Mouse (Mus musculus): Measurements from ENCODE around the gene Tmx4. TPM values are rescaled to one million over a fixed set of nuclear protein-coding genes. Genes with fewer than 3 reads are reported as not detected.

Tmx4 gene
- polyA plus RNA-seq, 1 experiment from 2014 or later = 38.7 TPM

GRCm38 (mm10) chr2:134544321-134545065 is 99.5 kb downstream of the Tmx4 start:
- no peak overlapping the region for H3K9ac ChIP-seq (ENCODE audit: low read length)
- WGBS = 88% methylated on average over 8 of the region's 8 CpGs
- no peak overlapping the region for H3K27ac ChIP-seq (ENCODE audit: low read depth, low read length)
- ATAC-seq (ENCODE audit: insufficient read depth, low FRiP score, low TSS enrichment) (no peak), DNase-seq (ENCODE audit: low spot score) (no peak)
- H3K4me2 ChIP-seq (ENCODE audit: low read depth) = no peak overlapping the region
- H3K27me3 ChIP-seq (ENCODE audit: control insufficient read depth, insufficient read depth, low read length) = no peaks in the 10 kb centered on the region
- H3K4me3 ChIP-seq (ENCODE audit: low read depth, low read length) = no peak overlapping the region
- H3K36me3 ChIP-seq (ENCODE audit: control insufficient read depth, insufficient read depth, low read length) = no peaks in the 10 kb centered on the region
- no peaks in the 10 kb centered on the region for H3K9me3 ChIP-seq (ENCODE audit: control insufficient read depth, low read length)
- H3K4me1 ChIP-seq (ENCODE audit: control insufficient read depth, insufficient read depth, low read length) = no peaks in the 10 kb centered on the region

Other genes with a start within 250 kb of the Tmx4 start
- gene Hao1, start 89.8 kb downstream of the Tmx4 start, polyA plus RNA-seq (2014; fragmentation: Nextera tagmentation; extraction: Ambion mirVana) = not detected in 2 replicates
- gene Plcb1, start 141.9 kb upstream of the Tmx4 start, polyA plus RNA-seq (2014; fragmentation: Nextera tagmentation; extraction: Ambion mirVana) = 10.8 and 11.7 TPM in 2 replicates